Mouse (Mus musculus) midbrain, postnatal 0 days (tissue): ENCODE measurements at regions not wholly inside any gene's neighbourhood (a gene's known extent, or its start where the extent isn't known, plus 50 kb on each side); places are given as distances from the start of the nearest gene placed in this dataset.
"Not testable (repeated sequence)": the region's sequence is repeated elsewhere in the genome, so short reads cannot be mapped to it uniquely, and the experiment has no call there.

Experiments
- ATAC-seq: fragments of 200-750 bp; cut with Nextera tagmentation; 2 replicates; pipeline ENCODE4 v1.8.0; 2017; ENCODE audit warnings: moderate number of reproducible peaks, mild to moderate bottlenecking, moderate TSS enrichment, moderate library complexity; ENCODE audit not compliant: low FRiP score
- DNase-seq: peaks from one replicate; pipeline ENCODE4 v3.0.0-alpha.2; 2015; ENCODE audit warnings: low spot score
- H3K27ac ChIP-seq: fragments of 300-500 bp; sonication (generic); 2 replicates; pipeline ENCODE4 v1.5.1; 2014; ENCODE audit warnings: low read depth, mild to moderate bottlenecking, low read length, mixed read lengths
- H3K27me3 ChIP-seq: fragments of 300-500 bp; sonication (generic); 2 replicates; pipeline ENCODE4 v1.6.1; 2014; ENCODE audit warnings: low read length, control low read depth, mixed read lengths; ENCODE audit not compliant: insufficient read depth
- H3K36me3 ChIP-seq: fragments of 300-500 bp; sonication (generic); 2 replicates; pipeline ENCODE4 v1.6.1; 2014; ENCODE audit warnings: low read length, control low read depth, mixed read lengths; ENCODE audit not compliant: insufficient read depth
- H3K4me1 ChIP-seq: fragments of 300-500 bp; sonication (generic); 2 replicates; pipeline ENCODE4 v1.6.1; 2014; ENCODE audit warnings: mild to moderate bottlenecking, control low read depth, antibody characterized with exemption, low read length, mixed read lengths; ENCODE audit not compliant: insufficient read depth
- H3K4me2 ChIP-seq: fragments of 300-500 bp; sonication (generic); 2 replicates; pipeline ENCODE4 v1.6.1; 2014; ENCODE audit warnings: low read depth, mild to moderate bottlenecking, low read length, mixed read lengths; ENCODE audit not compliant: poor library complexity, severe bottlenecking
- H3K4me3 ChIP-seq: fragments of 300-500 bp; sonication (generic); 2 replicates; pipeline ENCODE4 v1.5.1; 2014; ENCODE audit warnings: low read depth, mild to moderate bottlenecking, low read length, moderate library complexity
- H3K9ac ChIP-seq: fragments of 300-500 bp; sonication (generic); replicated peaks from 2 replicates; pipeline ENCODE4 v1.6.1; 2014; ENCODE audit warnings: mild to moderate bottlenecking, low read length, moderate library complexity, mixed read lengths; ENCODE audit not compliant: poor library complexity, severe bottlenecking
- H3K9me3 ChIP-seq: fragments of 300-500 bp; sonication (generic); 2 replicates; pipeline ENCODE4 v1.6.1; 2016; ENCODE audit warnings: low read length, control low read depth
- CTCF ChIP-seq: IDR thresholded peaks from 2 replicates; pipeline ENCODE4 v1.5.1; 2016; ENCODE audit warnings: antibody characterized with exemption, mild to moderate bottlenecking
- WGBS: fragments of 180-500 bp; shearing (Covaris S2); extraction: QIAGEN DNeasy Blood & Tissue Kit; methylation state at CpG from one replicate; pipeline ENCODE4 v1.1.7; 2014; 5-methylcytosine and 5-hydroxymethylcytosine counted together

DNA sequence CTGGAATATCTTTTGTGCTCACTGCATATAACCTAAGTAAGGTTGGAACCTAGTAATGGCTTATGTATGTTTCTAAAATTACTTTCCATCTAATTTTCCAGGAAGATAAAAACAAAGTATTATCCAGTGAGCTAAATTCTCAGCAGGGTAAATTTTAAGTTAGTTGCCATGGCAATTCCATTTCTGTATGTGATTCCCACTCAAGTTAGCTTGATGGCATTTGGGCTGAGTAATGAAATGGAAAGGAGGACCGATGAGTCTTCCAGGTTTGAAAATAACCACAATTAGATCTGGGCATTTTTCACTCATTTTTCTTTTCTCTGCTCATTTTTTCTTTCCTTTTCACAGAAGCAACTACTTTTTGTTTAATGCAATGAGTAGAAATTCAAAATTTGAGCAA is 398.4 kb upstream of the Gm10801 start:
- 61% methylated on average over 1 of the region's 1 CpGs for WGBS
- Histone ChIP-seq H3K4me1 (no peaks in the 10 kb centered on the region), H3K27me3 (no peaks in the 10 kb centered on the region), H3K9ac (no peak overlapping the region), H3K4me3 (no peak overlapping the region), H3K4me2 (no peak overlapping the region), H3K9me3 (no peaks in the 10 kb centered on the region), H3K27ac (no peak overlapping the region), H3K36me3 (no peaks in the 10 kb centered on the region)
- no peak for DNase-seq
- TF ChIP-seq CTCF = no peak
- ATAC-seq = no peak

DNA sequence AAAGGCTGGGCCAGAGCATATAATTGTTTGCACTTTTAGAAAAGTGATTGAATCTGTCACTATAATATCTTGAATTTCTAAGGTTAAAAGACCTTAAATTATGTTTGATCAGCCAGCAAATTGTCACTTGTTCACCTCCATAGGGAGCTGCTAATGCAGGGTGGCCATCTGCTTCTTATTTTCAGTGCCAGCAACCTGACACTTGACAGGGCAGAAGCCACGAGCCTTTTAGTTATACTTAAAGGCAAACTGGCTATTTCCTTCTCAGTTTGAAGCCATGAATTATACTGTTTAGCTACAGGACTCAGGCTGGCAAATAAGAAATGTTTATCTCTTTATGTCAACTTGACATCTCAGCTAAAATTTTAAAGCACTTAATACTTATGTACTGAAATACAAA is 392.5 kb upstream of the Gm10801 start:
- TF ChIP-seq CTCF = no peak
- H3K4me1 ChIP-seq = no peaks in the 10 kb centered on the region

DNA sequence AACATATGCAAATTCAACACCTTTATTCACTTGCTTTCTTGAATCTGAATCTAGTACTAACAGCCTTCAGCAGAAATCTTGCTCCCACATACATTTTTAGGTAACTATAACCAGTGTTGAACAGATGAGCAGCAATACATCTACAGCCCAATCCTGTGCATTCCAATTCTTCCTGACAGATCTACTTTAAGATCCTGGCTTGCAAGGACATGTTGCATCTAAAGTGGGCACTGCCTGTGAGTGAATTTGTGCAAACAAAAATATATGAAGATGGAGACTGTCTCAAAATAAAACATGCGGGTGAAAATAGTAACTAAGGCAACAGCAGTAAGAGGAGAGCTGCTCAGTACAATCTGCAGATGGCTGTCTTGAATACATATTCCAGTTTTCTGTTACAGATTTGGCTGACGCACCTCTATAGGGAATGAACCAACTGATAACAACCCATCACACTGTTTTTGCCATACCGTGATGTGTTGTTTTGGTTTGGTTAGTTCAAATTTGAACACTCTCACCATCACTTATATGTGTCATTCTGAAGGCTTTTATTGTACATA is 375.2 kb upstream of the Gm10801 start:
- ATAC-seq (no peak), DNase-seq (no peak)
- H3K9ac ChIP-seq = no peak overlapping the region
- no peaks in the 10 kb centered on the region for H3K9me3 ChIP-seq
- H3K4me3 ChIP-seq = no peak overlapping the region
- no peak overlapping the region for H3K4me2 ChIP-seq
- no peaks in the 10 kb centered on the region for H3K27me3 ChIP-seq
- H3K4me1 ChIP-seq = no peaks in the 10 kb centered on the region
- H3K36me3 ChIP-seq = no peaks in the 10 kb centered on the region
- H3K27ac ChIP-seq = no peak overlapping the region
- 82% methylated on average over 3 of the region's 3 CpGs for WGBS
- TF ChIP-seq CTCF = no peak

More for the DNA sequence above, 392.5 kb upstream of the Gm10801 start:
- Histone ChIP-seq H3K4me2 (no peak overlapping the region), H3K9ac (no peak overlapping the region), H3K27ac (no peak overlapping the region), H3K4me3 (no peak overlapping the region), H3K27me3 (no peaks in the 10 kb centered on the region), H3K9me3 (no peaks in the 10 kb centered on the region), H3K36me3 (no peaks in the 10 kb centered on the region)
- DNase-seq (peak; percentile 58), ATAC-seq (no peak)
- 17% methylated on average over 1 of the region's 1 CpGs for WGBS

DNA sequence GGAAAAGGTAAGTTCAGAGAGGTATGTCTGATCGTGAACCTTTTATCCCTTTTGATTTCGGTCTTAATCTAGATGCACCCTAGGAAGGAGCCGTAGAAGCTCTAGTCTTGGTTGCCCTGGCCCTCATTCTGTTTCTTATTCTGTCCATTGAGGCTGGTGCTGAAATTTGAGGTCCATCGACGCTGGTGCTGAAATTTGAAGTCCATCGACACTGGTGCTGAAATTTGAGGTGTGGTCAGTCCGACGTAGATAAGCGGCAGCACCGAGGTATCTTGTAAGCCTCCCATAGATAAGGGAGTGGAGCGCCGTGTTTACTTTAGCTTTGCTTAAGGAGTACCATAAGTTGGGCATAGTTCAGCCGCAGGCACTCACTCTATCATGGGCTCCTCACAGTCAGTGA is 332.0 kb upstream of the Gm10801 start:
- WGBS = 82% methylated on average over 13 of the region's 13 CpGs

DNA sequence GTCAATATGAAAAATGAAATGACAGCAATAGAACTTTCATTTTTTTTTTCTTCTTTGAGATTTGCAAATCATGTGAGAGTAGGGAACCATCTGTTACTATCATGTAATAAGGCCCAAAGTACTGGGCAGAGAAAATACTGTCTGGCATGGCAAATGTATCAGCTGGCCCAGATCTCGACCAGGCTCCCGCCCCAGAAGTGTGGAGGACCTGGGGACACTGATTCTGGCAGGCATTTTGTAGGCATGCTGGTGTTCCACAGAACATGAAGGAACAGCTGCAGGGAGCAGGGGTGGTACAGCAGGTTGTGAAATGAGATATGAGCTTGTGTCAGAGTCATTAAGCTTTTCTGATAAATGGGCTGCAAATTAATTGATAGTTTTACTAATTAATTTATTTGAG is 307.8 kb upstream of the Gm10801 start:
- WGBS = 68% methylated on average over 2 of the region's 2 CpGs
- H3K4me1 ChIP-seq = no peaks in the 10 kb centered on the region
- no peaks in the 10 kb centered on the region for H3K9me3 ChIP-seq
- no peak for ATAC-seq
- no peak overlapping the region for H3K9ac ChIP-seq
- no peak overlapping the region for H3K27ac ChIP-seq
- H3K36me3 ChIP-seq = no peaks in the 10 kb centered on the region
- no peaks in the 10 kb centered on the region for H3K27me3 ChIP-seq
- no peak overlapping the region for H3K4me2 ChIP-seq
- no peak overlapping the region for H3K4me3 ChIP-seq
- TF ChIP-seq CTCF = no peak
- peak; percentile 63 for DNase-seq

More for the DNA sequence above, 332.0 kb upstream of the Gm10801 start:
- H3K4me1 ChIP-seq, H3K27me3 ChIP-seq, H3K36me3 ChIP-seq, H3K9me3 ChIP-seq, H3K4me3 ChIP-seq, ATAC-seq, H3K27ac ChIP-seq, DNase-seq, H3K9ac ChIP-seq, H3K4me2 ChIP-seq: not testable (repeated sequence)

DNA sequence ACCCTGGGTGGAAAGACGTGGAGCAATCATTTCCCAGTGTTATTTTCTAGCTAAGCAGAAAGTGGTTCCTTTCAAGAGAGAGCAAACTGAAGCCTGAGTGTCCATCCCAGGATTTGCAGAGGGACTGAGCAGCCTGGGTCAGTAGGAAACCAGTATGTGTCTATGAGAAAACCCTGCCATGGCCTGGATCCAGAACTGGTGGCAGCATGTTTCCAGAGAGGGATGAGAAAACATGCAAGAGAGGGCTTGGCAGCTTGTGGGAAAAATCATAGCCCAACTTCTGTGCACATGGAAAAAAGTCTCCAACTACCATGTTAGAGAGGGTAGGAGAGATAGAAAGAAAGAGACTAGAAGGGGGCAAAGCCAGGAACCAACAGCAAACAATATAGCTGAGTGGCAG is 282.8 kb upstream of the Gm10801 start:
- H3K36me3 ChIP-seq = no peaks in the 10 kb centered on the region
- H3K9ac ChIP-seq = no peak overlapping the region
- ATAC-seq (no peak), DNase-seq (no peak)
- H3K4me3 ChIP-seq = no peak overlapping the region
- no peaks in the 10 kb centered on the region for H3K4me1 ChIP-seq
- H3K9me3 ChIP-seq = no peaks in the 10 kb centered on the region
- 84% methylated on average over 1 of the region's 1 CpGs for WGBS
- no peak overlapping the region for H3K4me2 ChIP-seq
- H3K27me3 ChIP-seq = no peaks in the 10 kb centered on the region
- H3K27ac ChIP-seq = no peak overlapping the region
- TF ChIP-seq CTCF = no peak
